Mouse (Mus musculus) frontal cortex, adult (tissue): ENCODE data around the gene Tbc1d1.

Experiments used
- ATAC-seq: cut with Nextera tagmentation; 2 replicates; pipeline ENCODE4 v1.9.2; 2017; ENCODE audit warnings: mild to moderate bottlenecking, moderate library complexity, mixed read lengths; ENCODE audit not compliant: low TSS enrichment

Tbc1d1 gene

GRCm38 (mm10) chr5:64279668-64280067 is 123.6 kb downstream of the Tbc1d1 start:
- no peak for ATAC-seq

GRCm38 (mm10) chr5:64280191-64280590 is 124.1 kb downstream of the Tbc1d1 start:
- ATAC-seq = peak; percentile 86

- peak; percentile 29; the same call in 1 of the 2 replicates for ATAC-seq
Measured at GRCm38 (mm10) chr5:64280613-64281012, 124.5 kb downstream of the Tbc1d1 start.

- no peak for ATAC-seq
Measured at GRCm38 (mm10) chr5:64281674-64282073, 125.6 kb downstream of the Tbc1d1 start.

GRCm38 (mm10) chr5:64282594-64282993 is 126.5 kb downstream of the Tbc1d1 start:
- no peak for ATAC-seq

- no peak for ATAC-seq
Measured at GRCm38 (mm10) chr5:64285289-64285688, 129.2 kb downstream of the Tbc1d1 start.

- no peak for ATAC-seq
Measured at GRCm38 (mm10) chr5:64285851-64286250, 129.7 kb downstream of the Tbc1d1 start.

- ATAC-seq = no peak
Measured at GRCm38 (mm10) chr5:64287287-64287686, 131.2 kb downstream of the Tbc1d1 start.

- ATAC-seq = 0 out of 2 replicates have a peak, but pooled peaks have one; percentile 7
Measured at GRCm38 (mm10) chr5:64288031-64288928, 132.2 kb downstream of the Tbc1d1 start.

- peak; percentile 92 for ATAC-seq
Measured at GRCm38 (mm10) chr5:64289202-64290060, 133.3 kb downstream of the Tbc1d1 start.

GRCm38 (mm10) chr5:64290061-64290345 is 133.9 kb downstream of the Tbc1d1 start:
- no peak for ATAC-seq

GRCm38 (mm10) chr5:64291657-64292056 is 135.6 kb downstream of the Tbc1d1 start:
- ATAC-seq = no peak

- no peak for ATAC-seq
Measured at GRCm38 (mm10) chr5:64295621-64296020, 139.5 kb downstream of the Tbc1d1 start.

GRCm38 (mm10) chr5:64296328-64296727 is 140.2 kb downstream of the Tbc1d1 start:
- ATAC-seq = peak; percentile 69

- no peak for ATAC-seq
Measured at GRCm38 (mm10) chr5:64297100-64297499, 141.0 kb downstream of the Tbc1d1 start.

- peak; percentile 51 for ATAC-seq
Measured at GRCm38 (mm10) chr5:64298331-64299036, 142.4 kb downstream of the Tbc1d1 start.

GRCm38 (mm10) chr5:64299508-64300324 is 143.6 kb downstream of the Tbc1d1 start:
- ATAC-seq = no peak

GRCm38 (mm10) chr5:64301246-64301645 is 145.1 kb downstream of the Tbc1d1 start:
- no peak for ATAC-seq

- ATAC-seq = no peak
Measured at GRCm38 (mm10) chr5:64307289-64307688, 151.2 kb downstream of the Tbc1d1 start.

GRCm38 (mm10) chr5:64312295-64312694 is 156.2 kb downstream of the Tbc1d1 start:
- ATAC-seq = no peak

GRCm38 (mm10) chr5:64313481-64313880 is 157.4 kb downstream of the Tbc1d1 start:
- ATAC-seq = no peak
